Mouse (Mus musculus) brain, embryonic 14.5 days (tissue): Measurements from ENCODE around the gene Lrrc75a. TPM values are rescaled to one million over a fixed set of nuclear protein-coding genes. Genes with fewer than 3 reads are reported as not detected.
A peak's percentile ranks its signal among the peaks of the same experiment; 100 is the strongest.

Experiments
- DNase-seq: peaks from one replicate; pipeline ENCODE4 v3.0.0-alpha.2; 2011; ENCODE audit warnings: low read depth
- CTCF ChIP-seq: fragments of 200-500 bp; IDR thresholded peaks from 2 replicates; pipeline ENCODE4 v1.5.1; 2012; ENCODE audit warnings: inconsistent platforms, mild to moderate bottlenecking, moderate library complexity, borderline replicate concordance; ENCODE audit not compliant: insufficient read depth, insufficient read length; ENCODE audit errors: extremely low read depth
- POLR2A ChIP-seq: fragments of 200-500 bp; IDR thresholded peaks from 2 replicates; pipeline ENCODE4 v1.6.1; 2012; ENCODE audit warnings: mild to moderate bottlenecking, inconsistent platforms, borderline replicate concordance; ENCODE audit not compliant: poor library complexity, insufficient read depth, insufficient read length, severe bottlenecking; ENCODE audit errors: extremely low read depth
- polyA plus RNA-seq: library from polyadenylated mRNA; depleted of rRNA; stranded (reverse); fragments of >200 nt; gene quantifications from 2 replicates; pipeline ENCODE4 v1.2.3, GENCODE M21; 2012

Gene Lrrc75a
- polyA plus RNA-seq, 1 experiment = 23.4 TPM

DNA sequence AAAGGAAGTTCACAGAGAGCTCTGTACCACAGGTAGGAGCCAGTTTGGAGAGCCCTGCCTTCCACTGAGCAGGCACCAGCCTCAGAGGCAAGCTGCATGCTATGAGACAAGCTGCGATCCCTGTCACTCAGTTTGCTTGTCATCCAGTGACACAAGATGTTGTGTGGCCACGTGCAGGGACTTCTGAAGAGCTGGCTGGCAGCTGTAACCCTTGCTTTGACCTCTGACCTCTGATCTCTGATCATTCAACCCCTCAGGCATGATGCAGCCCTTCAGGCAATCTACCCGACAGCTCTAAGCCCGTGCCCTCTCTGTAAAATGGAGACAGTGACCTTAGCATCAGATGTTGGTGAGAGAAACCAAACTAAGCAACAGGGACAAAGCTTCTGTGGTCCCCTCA is 25.5 kb downstream of the Lrrc75a start:
- no peak for DNase-seq
- TF ChIP-seq POLR2A = no peak
- TF ChIP-seq CTCF = no peak

GRCm38 (mm10) chr11:62621586-62622283 is 26.6 kb downstream of the Lrrc75a start:
- TF ChIP-seq POLR2A = no peak
- TF ChIP-seq CTCF = no peak
- no peak for DNase-seq

GRCm38 (mm10) chr11:62621079-62621478 is 27.2 kb downstream of the Lrrc75a start:
- TF ChIP-seq POLR2A = no peak
- TF ChIP-seq CTCF = no peak
- DNase-seq = no peak

GRCm38 (mm10) chr11:62615456-62615855 is 32.9 kb downstream of the Lrrc75a start:
- TF ChIP-seq POLR2A = no peak
- TF ChIP-seq CTCF = no peak
- no peak for DNase-seq

DNA sequence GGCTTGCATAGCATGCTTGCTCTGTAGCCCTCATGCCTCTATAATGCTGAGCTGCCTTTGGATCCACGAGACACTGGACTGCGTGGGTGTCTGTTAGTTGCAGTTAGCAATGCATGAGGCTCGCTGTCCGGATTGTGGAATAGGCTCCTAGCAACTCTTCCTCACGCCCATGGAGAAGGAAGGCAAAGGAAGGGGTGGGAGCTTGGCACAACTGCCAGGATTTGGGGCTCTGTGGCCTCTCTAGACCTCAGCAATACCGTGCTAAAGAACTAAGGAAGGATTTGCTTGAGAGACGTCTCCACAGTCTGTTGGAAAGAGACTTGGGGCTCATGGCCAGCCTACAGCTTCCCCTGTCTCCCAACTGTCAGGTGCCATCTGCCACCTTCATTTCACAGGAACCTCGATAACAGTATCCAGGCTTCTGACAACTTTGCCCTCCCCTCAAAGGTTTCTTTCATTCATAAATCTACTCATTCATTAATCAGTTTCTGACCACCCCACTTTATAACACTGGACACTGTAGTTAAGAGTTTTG is 33.4 kb downstream of the Lrrc75a start:
- TF ChIP-seq CTCF (no peak), POLR2A (no peak)
- no peak for DNase-seq

DNA sequence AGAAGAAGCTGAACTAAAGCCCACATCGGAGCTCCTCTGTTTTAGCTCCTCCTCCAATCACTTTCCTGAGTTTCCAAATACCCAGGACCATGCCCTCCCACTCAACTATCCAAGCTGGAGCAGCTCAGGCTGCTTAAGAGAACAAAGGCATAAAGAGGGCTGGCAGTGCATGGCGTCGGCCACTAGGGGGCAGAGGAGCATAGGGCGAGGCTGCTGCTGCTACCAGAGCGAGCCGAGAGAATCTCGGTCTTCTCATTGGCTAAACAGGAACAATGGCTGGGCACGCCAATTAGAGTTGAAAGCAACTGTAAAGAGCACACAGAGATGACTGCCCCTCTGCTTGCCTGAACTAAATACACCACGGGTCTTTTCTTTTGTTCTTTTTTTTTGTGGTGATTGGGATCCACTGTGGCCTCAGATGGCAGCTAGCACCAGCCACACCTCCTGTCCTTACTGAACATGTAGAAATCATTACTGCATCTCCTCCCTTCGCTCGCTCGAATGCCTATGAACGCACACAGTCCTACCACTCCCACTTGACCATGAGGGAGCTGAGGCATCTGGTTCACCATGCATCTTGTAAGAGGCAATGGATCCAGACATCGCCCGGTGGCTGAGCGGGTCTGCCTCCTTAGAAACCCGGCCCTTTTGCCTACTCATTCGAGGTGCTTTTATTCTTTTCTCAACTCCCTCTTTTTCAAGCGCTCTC is 34.5 kb downstream of the Lrrc75a start:
- peak; percentile 99 for DNase-seq
- TF ChIP-seq POLR2A (no peak), CTCF (peak; percentile 100)

DNA sequence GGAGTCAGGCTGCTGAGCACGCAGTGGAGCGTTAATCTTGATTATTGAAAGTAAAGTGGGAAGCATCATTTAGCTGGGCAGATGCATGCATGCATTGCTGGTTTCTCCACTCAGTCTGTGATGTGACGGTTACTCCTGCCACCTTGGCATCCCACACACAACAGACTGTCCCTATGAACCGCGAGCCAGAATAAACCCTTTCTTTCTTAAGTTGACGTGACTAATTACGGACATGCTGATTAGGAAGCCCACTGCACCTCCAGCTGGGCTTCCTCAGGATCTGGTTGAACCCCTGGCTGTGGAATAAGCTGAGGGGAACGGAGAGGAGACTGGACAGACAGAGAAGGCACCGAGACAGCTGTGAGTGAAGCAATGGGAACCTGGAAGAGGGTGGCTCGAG is 35.7 kb downstream of the Lrrc75a start:
- DNase-seq = peak; percentile 66
- TF ChIP-seq CTCF (no peak), POLR2A (no peak)

DNA sequence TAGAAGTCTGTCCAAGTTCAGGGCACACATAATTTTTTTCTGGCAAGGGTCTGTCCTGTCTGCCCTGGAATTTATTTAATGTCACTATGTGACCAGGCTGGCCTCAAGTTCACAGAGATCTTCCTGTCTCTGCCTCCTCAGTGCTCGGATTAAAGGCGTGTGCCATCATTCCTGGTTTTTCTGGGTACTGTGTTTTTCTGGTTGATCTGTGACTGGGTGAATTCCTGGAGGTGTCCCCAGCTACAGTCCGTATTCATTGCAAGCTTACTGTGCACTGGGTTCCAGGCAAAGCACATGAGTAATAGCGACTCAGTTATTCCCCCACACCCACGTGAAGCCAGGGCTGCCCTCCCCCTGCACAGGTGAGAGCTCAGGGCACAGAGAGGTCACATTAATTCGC is 38.0 kb downstream of the Lrrc75a start:
- DNase-seq = no peak
- TF ChIP-seq POLR2A = no peak
- no peak for TF ChIP-seq CTCF

DNA sequence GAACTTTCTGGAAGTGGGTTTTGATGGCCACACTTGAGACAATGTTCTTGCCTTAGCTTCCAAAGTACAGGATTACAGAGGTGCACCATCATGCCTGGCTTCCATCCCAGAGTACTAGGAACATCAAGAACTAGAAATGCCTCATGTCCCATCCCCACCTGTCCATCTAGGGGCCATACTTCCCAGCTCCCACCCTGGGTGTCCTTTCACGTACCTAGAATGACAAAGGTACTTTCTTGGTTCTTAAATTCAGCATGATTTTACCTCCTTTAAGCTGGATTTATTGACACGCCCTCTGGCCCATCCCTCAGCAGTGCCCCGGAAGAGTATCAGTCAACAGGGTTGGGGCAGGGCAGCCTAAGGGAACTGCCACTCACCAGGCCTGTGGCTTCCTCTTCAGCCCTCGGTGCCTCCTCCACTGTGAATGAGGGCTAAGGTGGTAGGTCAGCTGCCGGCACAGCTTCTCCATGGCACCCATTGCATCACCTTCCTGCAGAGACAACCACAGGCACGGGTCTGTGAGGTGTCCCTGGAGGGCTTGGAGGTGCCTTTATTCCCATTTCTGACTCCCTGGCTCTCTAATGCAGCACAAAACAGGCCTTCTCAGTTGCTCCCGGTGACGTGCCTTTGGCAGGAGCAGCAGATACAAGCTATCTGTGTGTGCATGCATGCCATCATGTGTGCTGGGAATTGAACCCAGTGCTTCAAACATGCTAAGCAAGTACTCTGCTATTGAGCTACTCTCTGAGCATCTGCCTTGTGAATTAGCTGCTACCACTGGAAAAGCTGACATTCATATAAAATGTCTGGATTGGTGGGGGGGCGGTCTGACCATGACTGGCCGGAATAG is 39.3 kb downstream of the Lrrc75a start:
- TF ChIP-seq POLR2A (no peak), CTCF (no peak)
- no peak for DNase-seq

DNA sequence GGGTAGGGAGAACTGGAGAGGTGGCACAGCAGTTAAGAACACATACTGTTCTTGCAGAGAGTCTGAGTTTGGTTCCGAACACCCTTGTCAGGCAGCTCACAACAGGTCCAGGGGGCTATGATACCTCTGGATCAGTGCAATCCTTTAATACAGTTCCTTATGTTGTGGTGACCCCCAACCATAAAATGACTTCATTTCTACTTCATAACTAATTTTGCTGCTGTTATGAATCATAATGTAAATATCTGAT is 40.4 kb downstream of the Lrrc75a start:
- TF ChIP-seq POLR2A = no peak
- no peak for TF ChIP-seq CTCF
- DNase-seq = no peak

GRCm38 (mm10) chr11:62607170-62607951 is 41.0 kb downstream of the Lrrc75a start:
- TF ChIP-seq POLR2A (no peak), CTCF (no peak)
- no peak for DNase-seq
